Mouse (Mus musculus) midbrain, embryonic 15.5 days (tissue): Measurements from ENCODE around the gene Tmem79. TPM values are rescaled to one million over a fixed set of nuclear protein-coding genes. Genes with fewer than 3 reads are reported as not detected.
"Not testable (repeated sequence)": the region's sequence is repeated elsewhere in the genome, so short reads cannot be mapped to it uniquely, and the experiment has no call there.

ENCODE experiments used
- ATAC-seq: fragments of 200-750 bp; cut with Nextera tagmentation; replicated peaks from 2 replicates; pipeline ENCODE4 v1.8.0; 2017; ENCODE audit warnings: moderate TSS enrichment
- H3K27ac ChIP-seq: fragments of 300-500 bp; sonication (generic); 2 replicates; pipeline ENCODE4 v1.5.1; 2015; ENCODE audit warnings: mild to moderate bottlenecking, inconsistent platforms
- H3K27me3 ChIP-seq: fragments of 300-500 bp; sonication (generic); replicated peaks from 2 replicates; pipeline ENCODE4 v1.6.1; 2015; ENCODE audit warnings: inconsistent platforms
- H3K36me3 ChIP-seq: fragments of 300-500 bp; sonication (generic); replicated peaks from 2 replicates; pipeline ENCODE4 v1.6.1; 2015; ENCODE audit warnings: inconsistent platforms
- H3K4me1 ChIP-seq: fragments of 300-500 bp; sonication (generic); 2 replicates; pipeline ENCODE4 v1.6.1; 2015; ENCODE audit warnings: inconsistent platforms
- H3K4me2 ChIP-seq: fragments of 300-500 bp; sonication (generic); 2 replicates; pipeline ENCODE4 v1.6.1; 2015; ENCODE audit warnings: inconsistent platforms, mild to moderate bottlenecking, moderate library complexity
- H3K4me3 ChIP-seq: fragments of 300-500 bp; sonication (generic); 2 replicates; pipeline ENCODE4 v1.5.1; 2015; ENCODE audit warnings: mild to moderate bottlenecking, inconsistent platforms
- H3K9ac ChIP-seq: fragments of 300-500 bp; sonication (generic); 2 replicates; pipeline ENCODE4 v1.6.1; 2015; ENCODE audit warnings: mild to moderate bottlenecking, inconsistent platforms
- H3K9me3 ChIP-seq: fragments of 300-500 bp; sonication (generic); 2 replicates; pipeline ENCODE4 v1.6.1; 2016; ENCODE audit warnings: inconsistent platforms
- WGBS: fragments of 180-500 bp; shearing (Covaris S2); methylation state at CpG from one replicate; pipeline ENCODE4 v1.1.7; 2015; ENCODE audit warnings: mixed read lengths; 5-methylcytosine and 5-hydroxymethylcytosine counted together
- polyA plus RNA-seq: library from polyadenylated mRNA; unstranded; fragments of >200 nt; fragmentation: Nextera tagmentation; extraction: Ambion mirVana; gene quantifications from 2 replicates; pipeline ENCODE4 v1.2.1, GENCODE M21; 2015

Tmem79 gene
- 1.1 and 1.6 TPM in 2 replicates for polyA plus RNA-seq

DNA sequence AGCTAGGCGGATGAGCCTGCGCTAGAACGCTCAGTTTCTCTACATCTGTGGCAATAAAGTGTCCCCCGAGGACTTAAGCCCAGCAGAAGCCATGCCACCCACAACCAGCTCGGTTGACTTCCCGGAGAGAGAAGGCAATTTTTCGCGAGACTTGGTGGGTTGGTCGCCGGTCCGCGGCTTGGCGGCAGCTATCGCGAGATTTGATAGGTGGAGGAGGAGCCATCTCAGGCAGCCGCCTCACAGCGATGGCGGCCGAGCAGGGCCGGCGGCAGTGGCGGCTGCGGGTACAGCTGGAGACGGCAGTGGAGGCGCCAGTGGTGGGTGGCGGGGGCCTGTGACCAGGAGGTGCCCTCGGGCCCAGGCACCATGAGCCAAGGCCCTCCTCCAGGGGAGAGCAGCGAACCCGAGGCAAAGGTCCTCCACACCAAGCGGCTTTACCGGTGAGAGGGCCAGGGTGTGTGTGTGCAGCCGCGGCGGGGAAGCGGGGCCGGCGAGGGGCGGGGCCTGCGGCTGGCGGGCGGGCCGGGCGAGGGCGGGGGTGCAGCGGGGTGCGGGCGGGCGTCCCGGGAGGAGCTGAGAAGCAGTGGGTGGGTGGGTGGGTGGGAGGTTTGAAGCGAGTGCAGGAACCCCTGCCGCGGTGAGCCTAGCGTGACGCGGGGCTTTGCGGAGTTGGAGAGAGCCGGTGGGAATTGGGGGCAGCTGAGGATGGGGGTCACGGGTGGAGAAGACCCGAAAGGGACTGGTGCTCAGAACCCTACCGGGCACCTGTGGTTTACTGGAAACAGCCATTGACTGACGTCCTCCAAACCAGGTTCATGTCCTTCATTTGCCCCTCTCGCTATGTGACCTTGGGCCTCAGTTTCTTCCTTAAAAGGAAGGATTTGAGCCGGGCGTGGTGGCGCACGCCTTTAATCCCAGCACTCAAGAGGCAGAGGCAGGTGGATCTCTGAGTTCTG is at the start of gene Tmem79, which contains the start of gene Smg5:
Gene Tmem79, minus strand, starts transcription at position 91 of the 956 bp plus-strand sequence.
Gene Smg5, plus strand, starts transcription at position 203 of the 956 bp plus-strand sequence.
- Histone ChIP-seq H3K9ac (peak within 1 kb of the TSS; percentile 97), H3K36me3 (no peaks in the 10 kb centered on the region), H3K4me3 (peak within 1 kb of the TSS; percentile 92), H3K27me3 (no peaks in the 10 kb centered on the region), H3K4me1 (peaks cover 28% of the 10 kb centered on the region), H3K27ac (peak within 1 kb of the TSS; percentile 97), H3K4me2 (peak within 1 kb of the TSS; percentile 80), H3K9me3 (no peaks in the 10 kb centered on the region)
- ATAC-seq, result peak; percentile 96
- 1% methylated on average over 55 of the region's 66 CpGs for WGBS

DNA sequence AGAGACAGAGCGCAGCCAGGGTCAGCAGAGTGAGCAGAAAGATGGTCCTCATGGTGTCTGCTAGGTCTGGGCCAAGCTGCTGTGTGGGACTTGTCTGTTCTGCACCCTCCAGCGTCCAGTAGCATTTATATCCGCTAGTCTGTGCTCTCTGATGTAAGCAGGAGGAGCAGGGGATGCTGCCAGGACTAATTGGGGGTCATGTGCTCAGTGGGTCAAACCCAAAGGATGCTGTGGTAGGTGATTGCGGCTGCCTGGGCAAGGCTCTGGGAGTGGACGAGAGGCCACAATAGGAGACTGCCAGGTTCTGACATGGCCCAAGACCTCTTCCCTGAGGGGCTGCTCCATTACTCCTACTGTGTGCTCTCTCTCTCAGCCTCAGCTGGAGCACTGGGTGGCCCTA is 48.4 kb upstream of the Tmem79 start, which contains the start of gene Bglap:
Gene Bglap, minus strand, starts transcription at position 101 of the 400 bp plus-strand sequence.
- Histone ChIP-seq H3K27me3 (no peaks in the 10 kb centered on the region), H3K36me3 (no peaks in the 10 kb centered on the region), H3K9me3 (no peaks in the 10 kb centered on the region), H3K27ac (no peak within 1 kb of the TSS), H3K9ac (no peak within 1 kb of the TSS), H3K4me3 (no peak within 1 kb of the TSS), H3K4me1 (no peaks in the 10 kb centered on the region), H3K4me2 (no peak within 1 kb of the TSS)
- ATAC-seq, result no peak
- WGBS, result 88% methylated on average over 5 of the region's 5 CpGs

DNA sequence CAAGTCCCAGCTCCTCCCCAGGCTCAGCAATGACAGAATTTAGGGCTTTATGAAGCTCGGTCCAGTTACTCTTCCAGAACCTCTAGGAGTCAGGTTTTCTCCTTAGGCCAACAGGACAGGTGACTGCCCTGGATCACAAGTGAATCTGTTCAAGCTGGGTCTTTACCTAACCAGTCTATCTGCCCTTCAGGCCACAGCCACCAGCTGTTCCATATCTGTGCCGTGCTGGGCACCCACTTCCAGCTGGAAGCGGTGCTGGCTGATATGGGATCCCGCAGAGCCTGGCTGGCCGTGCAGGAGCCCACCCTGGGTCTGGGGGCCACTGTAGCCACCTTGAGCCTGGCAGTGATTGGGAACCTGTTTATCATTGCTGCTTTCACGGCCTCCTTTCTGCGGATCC is 46.4 kb upstream of the Tmem79 start:
- not testable (repeated sequence) for H3K36me3 ChIP-seq, H3K4me2 ChIP-seq, H3K9ac ChIP-seq, H3K27ac ChIP-seq, H3K4me1 ChIP-seq, H3K27me3 ChIP-seq, H3K9me3 ChIP-seq, ATAC-seq, H3K4me3 ChIP-seq
- WGBS, result 39% methylated on average over 3 of the region's 7 CpGs

DNA sequence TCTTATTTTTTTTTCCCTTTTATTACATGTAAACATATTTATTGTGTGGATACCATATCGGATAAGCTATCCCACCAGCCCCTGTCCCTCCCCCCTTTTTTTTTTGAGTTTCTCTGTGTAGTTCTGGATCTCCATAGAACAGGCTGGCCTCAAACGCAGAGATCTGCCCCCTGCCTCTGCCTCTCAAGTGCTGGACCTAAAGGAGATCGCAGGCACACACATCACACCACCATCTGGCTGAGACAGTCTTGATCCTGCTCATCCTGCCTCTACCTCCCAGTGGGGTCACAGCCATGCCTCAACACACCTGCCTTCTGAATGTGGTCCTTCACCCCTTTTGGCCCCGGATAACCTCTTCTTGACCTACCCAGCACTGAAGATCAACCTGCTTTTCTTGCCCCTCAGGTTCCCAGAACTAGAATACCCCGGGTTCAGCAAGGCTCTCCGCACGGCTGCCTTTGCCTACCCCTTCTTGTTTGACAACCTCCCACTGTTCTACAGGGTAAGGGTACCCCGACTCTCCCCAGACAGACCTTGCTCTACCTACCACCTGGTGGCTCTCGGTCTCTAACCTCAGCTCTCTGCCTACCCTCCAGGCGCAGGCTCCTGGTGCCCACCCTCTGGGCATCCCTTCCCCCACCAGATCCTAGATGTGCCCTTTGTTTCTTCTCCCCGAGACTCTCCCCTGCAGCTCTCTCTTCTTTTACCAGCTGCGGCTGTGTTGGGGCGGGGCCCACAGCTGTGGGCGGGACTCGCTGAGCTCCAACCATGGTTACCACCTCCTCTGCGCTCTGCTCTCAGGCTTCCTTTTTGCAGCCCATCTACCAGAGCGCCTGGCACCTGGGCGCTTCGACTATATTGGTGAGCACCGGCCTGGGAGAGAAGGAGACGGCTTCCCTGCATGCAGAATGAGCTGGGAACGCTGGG is 45.7 kb upstream of the Tmem79 start:
- 5% methylated on average over 21 of the region's 22 CpGs for WGBS
- Histone ChIP-seq H3K27ac (peak overlapping the region; percentile 60; the same call in 1 of the 2 replicates), H3K4me2 (peak overlapping the region; percentile 45), H3K4me3 (peak overlapping the region; percentile 21)
- not testable (repeated sequence) for H3K36me3 ChIP-seq, H3K9ac ChIP-seq, H3K9me3 ChIP-seq, H3K27me3 ChIP-seq, H3K4me1 ChIP-seq
- ATAC-seq, result peak; percentile 91

DNA sequence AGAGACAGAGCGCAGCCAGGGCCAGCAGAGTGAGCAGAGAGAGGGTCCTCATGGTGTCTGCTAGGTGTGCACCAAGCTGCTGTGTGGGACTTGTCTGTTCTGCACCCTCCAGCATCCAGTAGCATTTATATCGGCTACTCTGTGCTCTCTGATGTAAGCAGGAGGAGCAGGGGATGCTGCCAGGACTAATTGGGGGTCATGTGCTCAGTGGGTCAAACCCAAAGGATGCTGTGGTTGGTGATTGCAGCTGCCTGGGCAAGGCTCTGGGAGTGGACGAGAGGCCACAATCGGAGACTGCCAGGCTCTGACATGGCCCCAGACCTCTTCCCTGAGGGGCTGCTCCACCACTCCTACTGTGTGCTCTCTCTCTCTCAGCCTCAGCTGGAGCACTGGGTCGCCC is 42.7 kb upstream of the Tmem79 start, which contains the start of gene Bglap2:
Gene Bglap2, minus strand, starts transcription at position 101 of the 400 bp plus-strand sequence.
- 89% methylated on average over 5 of the region's 5 CpGs for WGBS
- H3K9me3 ChIP-seq, H3K27me3 ChIP-seq, H3K9ac ChIP-seq, H3K4me3 ChIP-seq, ATAC-seq, H3K36me3 ChIP-seq, H3K4me2 ChIP-seq, H3K4me1 ChIP-seq, H3K27ac ChIP-seq: not testable (repeated sequence)

DNA sequence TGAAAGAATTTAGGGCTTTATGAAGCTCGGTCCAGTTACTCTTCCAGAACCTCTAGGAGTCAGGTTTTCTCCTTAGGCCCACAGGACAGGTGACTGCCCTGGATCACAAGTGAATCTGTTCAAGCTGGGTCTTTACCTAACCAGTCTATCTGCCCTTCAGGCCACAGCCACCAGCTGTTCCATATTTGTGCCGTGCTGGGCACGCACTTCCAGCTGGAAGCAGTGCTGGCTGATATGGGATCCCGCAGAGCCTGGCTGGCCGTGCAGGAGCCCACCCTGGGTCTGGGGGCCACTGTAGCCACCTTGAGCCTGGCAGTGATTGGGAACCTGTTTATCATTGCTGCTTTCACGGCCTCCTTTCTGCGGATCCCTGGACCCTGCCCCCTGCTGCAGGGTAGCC is 40.7 kb upstream of the Tmem79 start:
- not testable (repeated sequence) for H3K36me3 ChIP-seq, H3K4me3 ChIP-seq, H3K9ac ChIP-seq, H3K9me3 ChIP-seq, H3K27me3 ChIP-seq, H3K4me1 ChIP-seq
- peak; percentile 41 for ATAC-seq
- 26% methylated on average over 5 of the region's 7 CpGs for WGBS
- Histone ChIP-seq H3K4me2 (peak overlapping the region; percentile 35), H3K27ac (0 out of 2 replicates have a peak overlapping the region, but pooled peaks have one; percentile 53)

DNA sequence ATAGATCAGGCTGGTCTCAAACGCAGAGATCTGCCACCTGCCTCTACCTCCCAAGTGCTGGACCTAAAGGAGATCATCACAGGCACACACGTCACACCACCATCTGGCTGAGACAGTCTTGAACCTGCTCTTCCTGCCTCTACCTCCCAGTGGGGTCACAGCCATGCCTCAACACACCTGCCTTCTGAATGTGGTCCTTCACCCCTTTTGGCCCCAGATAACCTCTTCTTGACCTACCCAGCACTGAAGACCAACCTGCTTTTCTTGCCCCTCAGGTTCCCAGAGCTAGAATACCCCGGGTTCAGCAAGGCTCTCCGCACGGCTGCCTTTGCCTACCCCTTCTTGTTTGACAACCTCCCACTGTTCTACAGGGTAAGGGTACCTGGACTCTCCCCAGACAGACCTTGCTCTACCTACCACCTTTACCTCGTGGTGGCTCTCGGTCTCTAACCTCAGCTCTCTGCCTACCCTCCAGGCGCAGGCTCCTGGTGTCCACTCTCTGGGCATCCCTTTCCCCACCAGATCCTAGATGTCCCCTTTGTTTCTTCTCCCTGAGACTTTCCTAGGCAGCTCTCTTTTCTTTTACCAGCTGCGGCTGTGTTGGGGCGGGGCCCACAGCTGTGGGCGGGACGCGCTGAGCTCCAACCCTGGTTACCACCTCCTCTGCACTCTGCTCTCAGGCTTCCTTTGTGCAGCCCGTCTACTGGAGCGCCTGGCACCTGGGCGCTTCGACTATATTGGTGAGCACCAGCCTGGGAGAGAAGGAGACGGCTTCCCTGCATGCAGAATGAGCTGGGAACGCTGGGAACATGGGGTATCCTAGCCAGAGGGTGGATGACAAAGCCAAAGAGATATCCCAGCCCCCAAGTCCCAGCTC is 40.0 kb upstream of the Tmem79 start:
- not testable (repeated sequence) for H3K9me3 ChIP-seq, H3K4me3 ChIP-seq, H3K36me3 ChIP-seq, H3K9ac ChIP-seq, H3K4me1 ChIP-seq, H3K27me3 ChIP-seq
- H3K27ac ChIP-seq, result peak overlapping the region; percentile 53; the same call in 1 of the 2 replicates
- H3K4me2 ChIP-seq, result peak overlapping the region; percentile 35
- WGBS, result 11% methylated on average over 19 of the region's 19 CpGs
- ATAC-seq, result peak; percentile 91

DNA sequence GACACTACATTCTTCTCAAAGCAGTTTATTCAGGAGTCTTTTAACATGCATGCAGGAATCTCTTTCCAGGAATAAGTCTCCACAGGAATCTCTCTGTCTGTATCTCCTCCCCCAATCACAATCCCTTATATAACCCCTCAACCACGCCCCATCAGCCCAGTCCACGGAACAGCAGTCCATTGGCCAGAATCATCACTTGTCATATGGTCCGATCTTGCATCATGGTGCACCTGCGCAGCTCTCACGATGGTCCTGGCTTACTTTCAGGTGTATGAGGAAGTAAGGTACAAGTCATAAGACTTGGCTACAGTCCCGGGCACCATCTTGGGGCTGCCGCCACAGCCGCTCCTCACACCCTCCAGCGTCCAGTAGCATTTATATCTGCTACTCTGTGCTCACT is 36.7 kb upstream of the Tmem79 start, which contains the start of gene Bglap3:
Gene Bglap3, minus strand, starts transcription at position 101 of the 400 bp plus-strand sequence.
- H3K27ac ChIP-seq, H3K9ac ChIP-seq, H3K27me3 ChIP-seq, H3K4me3 ChIP-seq, H3K4me1 ChIP-seq, H3K4me2 ChIP-seq, H3K36me3 ChIP-seq, ATAC-seq, H3K9me3 ChIP-seq: not testable (repeated sequence)
- WGBS, result 95% methylated on average over 9 of the region's 9 CpGs

DNA sequence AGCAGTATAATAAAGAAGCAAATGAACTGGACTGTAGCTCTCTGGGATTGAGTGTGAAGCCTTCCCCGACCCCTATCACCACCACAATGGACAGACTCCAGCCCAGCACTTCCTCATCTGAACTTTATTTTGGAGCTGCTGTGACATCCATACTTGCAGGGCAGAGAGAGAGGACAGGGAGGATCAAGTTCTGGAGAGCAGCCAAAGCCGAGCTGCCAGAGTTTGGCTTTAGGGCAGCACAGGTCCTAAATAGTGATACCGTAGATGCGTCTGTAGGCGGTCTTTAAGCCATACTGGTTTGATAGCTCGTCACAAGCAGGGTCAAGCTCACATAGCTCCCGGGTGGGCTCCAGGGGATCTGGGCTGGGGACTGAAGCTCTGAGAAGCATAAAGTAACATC is 32.6 kb upstream of the Tmem79 start:
- not testable (repeated sequence) for H3K4me3 ChIP-seq, H3K4me1 ChIP-seq, H3K4me2 ChIP-seq, H3K9me3 ChIP-seq, H3K9ac ChIP-seq, H3K36me3 ChIP-seq, ATAC-seq, H3K27ac ChIP-seq
- H3K27me3 ChIP-seq, result peaks cover 14% of the 10 kb centered on the region
- 92% methylated on average over 7 of the region's 7 CpGs for WGBS

DNA sequence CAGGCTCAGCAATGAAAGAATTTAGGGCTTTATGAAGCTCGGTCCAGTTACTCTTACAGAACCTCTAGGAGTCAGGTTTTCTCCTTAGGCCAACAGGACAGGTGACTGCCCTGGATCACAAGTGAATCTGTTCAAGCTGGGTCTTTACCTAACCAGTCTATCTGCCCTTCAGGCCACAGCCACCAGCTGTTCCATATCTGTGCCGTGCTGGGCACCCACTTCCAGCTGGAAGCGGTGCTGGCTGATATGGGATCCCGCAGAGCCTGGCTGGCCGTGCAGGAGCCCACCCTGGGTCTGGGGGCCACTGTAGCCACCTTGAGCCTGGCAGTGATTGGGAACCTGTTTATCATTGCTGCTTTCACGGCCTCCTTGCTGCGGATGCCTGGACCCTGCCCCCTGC is 31.6 kb upstream of the Tmem79 start:
- H3K36me3 ChIP-seq, H3K4me2 ChIP-seq, H3K27ac ChIP-seq, H3K4me3 ChIP-seq, H3K9me3 ChIP-seq, H3K4me1 ChIP-seq, H3K9ac ChIP-seq: not testable (repeated sequence)
- peaks cover 14% of the 10 kb centered on the region for H3K27me3 ChIP-seq
- ATAC-seq, result 0 out of 2 replicates have a peak, but pooled peaks have one; percentile 32
- 62% methylated on average over 4 of the region's 7 CpGs for WGBS

DNA sequence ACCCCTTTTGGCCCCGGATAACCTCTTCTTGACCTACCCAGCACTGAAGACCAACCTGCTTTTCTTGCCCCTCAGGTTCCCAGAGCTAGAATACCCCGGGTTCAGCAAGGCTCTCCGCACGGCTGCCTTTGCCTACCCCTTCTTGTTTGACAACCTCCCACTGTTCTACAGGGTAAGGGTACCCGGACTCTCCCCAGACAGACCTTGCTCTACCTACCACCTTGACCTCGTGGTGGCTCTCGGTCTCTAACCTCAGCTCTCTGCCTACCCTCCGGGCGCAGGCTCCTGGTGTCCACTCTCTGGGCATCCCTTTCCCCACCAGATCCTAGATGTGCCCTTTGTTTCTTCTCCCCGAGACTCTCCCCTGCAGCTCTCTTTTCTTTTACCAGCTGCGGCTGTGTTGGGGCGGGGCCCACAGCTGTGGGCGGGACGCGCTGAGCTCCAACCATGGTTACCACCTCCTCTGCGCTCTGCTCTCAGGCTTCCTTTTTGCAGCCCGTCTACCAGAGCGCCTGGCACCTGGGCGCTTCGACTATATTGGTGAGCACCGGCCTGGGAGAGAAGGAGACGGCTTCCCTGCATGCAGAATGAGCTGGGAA is 31.0 kb upstream of the Tmem79 start:
- not testable (repeated sequence) for H3K36me3 ChIP-seq, H3K27ac ChIP-seq, H3K9me3 ChIP-seq, H3K4me1 ChIP-seq
- H3K9ac ChIP-seq, result peak overlapping the region; percentile 12; the same call in 1 of the 2 replicates
- WGBS, result 3% methylated on average over 21 of the region's 22 CpGs
- H3K4me2 ChIP-seq, result peak overlapping the region; percentile 44
- peak overlapping the region; percentile 24 for H3K4me3 ChIP-seq
- ATAC-seq, result peak; percentile 85
- H3K27me3 ChIP-seq, result peaks cover 14% of the 10 kb centered on the region
